ENCODE assay signal across 8 mouse cellular contexts in genomic region chr9:51765417-51766174, GRCm38 (mm10). TPM values are rescaled to one million over a fixed set of nuclear protein-coding genes. Genes with fewer than 3 reads are reported as not detected.
DNase-seq lines count a peak whose midpoint lies in the region; ATAC-seq lines count a peak whose summit lies in the region.

No protein-coding gene starts in this region.

- peak; percentile 36 for ATAC-seq in intestine, embryonic 14.5 days (replicated peaks; ENCODE audit: low FRiP score, low TSS enrichment, low read depth)
- peak; percentile 53; the same call in 1 of the 2 replicates for ATAC-seq in limb, embryonic 12.5 days (ENCODE audit: insufficient number of reproducible peaks, insufficient read depth, low FRiP score, low TSS enrichment, low read depth)
- peak; percentile 10 for ATAC-seq in midbrain, embryonic 14.5 days (ENCODE audit: low FRiP score, low TSS enrichment)

- WGBS in intestine, embryonic 14.5 days = under 1% methylated on average over 49 of the region's 58 CpGs
- WGBS in limb, embryonic 12.5 days = under 1% methylated on average over 49 of the region's 58 CpGs
- WGBS in midbrain, embryonic 14.5 days = under 1% methylated on average over 57 of the region's 58 CpGs

- H3K9ac ChIP-seq in intestine, embryonic 14.5 days (ENCODE audit: low read length) = peak overlapping the region; percentile 48
- H3K9ac ChIP-seq in limb, embryonic 12.5 days (replicated peaks) = peak overlapping the region; percentile 70
- H3K9ac ChIP-seq in midbrain, embryonic 14.5 days (replicated peaks; ENCODE audit: low read length) = peak overlapping the region; percentile 70

- peaks cover 9% of the 10 kb centered on the region for H3K4me1 ChIP-seq in intestine, embryonic 14.5 days (replicated peaks; ENCODE audit: control insufficient read depth, insufficient read depth, low read length)
- peaks cover 27% of the 10 kb centered on the region for H3K4me1 ChIP-seq in limb, embryonic 12.5 days (replicated peaks)
- H3K4me1 ChIP-seq in midbrain, embryonic 14.5 days (ENCODE audit: control insufficient read depth, insufficient read depth, low read length) = peaks cover 11% of the 10 kb centered on the region; the same call in 1 of the 2 replicates

- peak overlapping the region; percentile 76 for H3K4me2 ChIP-seq in intestine, embryonic 14.5 days (ENCODE audit: low read length)
- peak overlapping the region; percentile 91 for H3K4me2 ChIP-seq in limb, embryonic 12.5 days
- H3K4me2 ChIP-seq in midbrain, embryonic 14.5 days (ENCODE audit: low read length) = peak overlapping the region; percentile 80

- no peaks in the 10 kb centered on the region for H3K9me3 ChIP-seq in intestine, embryonic 14.5 days (ENCODE audit: control insufficient read depth, low read length)
- H3K9me3 ChIP-seq in limb, embryonic 12.5 days = no peaks in the 10 kb centered on the region
- no peaks in the 10 kb centered on the region for H3K9me3 ChIP-seq in midbrain, embryonic 14.5 days (ENCODE audit: control insufficient read depth, low read length)

- H3K27me3 ChIP-seq in intestine, embryonic 14.5 days (replicated peaks; ENCODE audit: control insufficient read depth, insufficient read depth, low read length) = peaks cover 45% of the 10 kb centered on the region
- peaks cover 63% of the 10 kb centered on the region for H3K27me3 ChIP-seq in limb, embryonic 12.5 days
- no peaks in the 10 kb centered on the region for H3K27me3 ChIP-seq in midbrain, embryonic 14.5 days (ENCODE audit: control insufficient read depth, insufficient read depth, low read length)

- H3K36me3 ChIP-seq in intestine, embryonic 14.5 days (ENCODE audit: control insufficient read depth, insufficient read depth, low read length) = no peaks in the 10 kb centered on the region
- no peaks in the 10 kb centered on the region for H3K36me3 ChIP-seq in limb, embryonic 12.5 days
- H3K36me3 ChIP-seq in midbrain, embryonic 14.5 days (ENCODE audit: control insufficient read depth, insufficient read depth, low read length) = no peaks in the 10 kb centered on the region

- no peak overlapping the region for H3K27ac ChIP-seq in intestine, embryonic 14.5 days (ENCODE audit: low read depth)
- H3K27ac ChIP-seq in limb, embryonic 12.5 days = no peak overlapping the region
- H3K27ac ChIP-seq in midbrain, embryonic 14.5 days (replicated peaks; ENCODE audit: low read depth, low read length) = peak overlapping the region; percentile 89

- DNase-seq in ovary, postnatal 10 days (ENCODE audit: low spot score) = peak; percentile 30
- no peak for DNase-seq in ovary, postnatal 14 days (ENCODE audit: low spot score)
- peak; percentile 29 to 57 for DNase-seq in cerebellum, postnatal 4 days (ENCODE audit: low spot score in 2 of 2)
- peak; percentile 43 for DNase-seq in gastrocnemius, postnatal 10 days
- peak; percentile 82 for DNase-seq in intestine, embryonic 14.5 days (ENCODE audit: low spot score)
- DNase-seq in midbrain, embryonic 14.5 days = peak; percentile 62
- peak; percentile 56 for DNase-seq in testis, postnatal 14 days (ENCODE audit: low spot score)

- peak overlapping the region; percentile 64 for H3K4me3 ChIP-seq in intestine, embryonic 14.5 days (ENCODE audit: low read depth, low read length)
- H3K4me3 ChIP-seq in limb, embryonic 12.5 days (replicated peaks) = peak overlapping the region; percentile 70
- H3K4me3 ChIP-seq in midbrain, embryonic 14.5 days (replicated peaks; ENCODE audit: low read depth, low read length) = peak overlapping the region; percentile 70

RNA-seq across cellular contexts. Expression of gene Arhgap20, which starts 0.5 kb away (rescaled TPM):
- 10 to 100 TPM; 24.5 to 31.9 TPM for total RNA-seq in gastrocnemius, postnatal 10 days (2021)
- 1.9 and 3.0 TPM in 2 replicates for polyA plus RNA-seq in intestine, embryonic 14.5 days (2014; fragmentation: Nextera tagmentation; extraction: Ambion mirVana)
- 2.8 and 4.4 TPM in 2 replicates for polyA plus RNA-seq in limb, embryonic 12.5 days (2016; fragmentation: Nextera tagmentation; extraction: Ambion mirVana)
- 16.2 and 25.7 TPM in 2 replicates for polyA plus RNA-seq in midbrain, embryonic 14.5 days (2014; fragmentation: Nextera tagmentation; extraction: Ambion mirVana)
